Mouse (Mus musculus) ES-E14 (cell line): ENCODE results near the gene Dnase1l1.

Source experiments
- CHD2 ChIP-seq: IDR thresholded peaks from 2 replicates; pipeline ENCODE4 v1.6.1; 2014; ENCODE audit warnings: mild to moderate bottlenecking, low read depth, low read length, inconsistent platforms
- HCFC1 ChIP-seq: IDR thresholded peaks from 2 replicates; pipeline ENCODE4 v1.6.1; 2012; ENCODE audit warnings: low read length, inconsistent platforms, borderline replicate concordance; ENCODE audit not compliant: insufficient read depth
- MAFK ChIP-seq: IDR thresholded peaks from 2 replicates; pipeline ENCODE4 v1.6.1; 2014; ENCODE audit warnings: mild to moderate bottlenecking, low read depth, low read length, inconsistent platforms; ENCODE audit not compliant: insufficient read depth

GRCm38 (mm10) chrX:74329215-74329671 lies 47.1 kb upstream of the Dnase1l1 start:
- no peak for TF ChIP-seq HCFC1
- TF ChIP-seq MAFK: no peak
- TF ChIP-seq CHD2: no peak
